Mouse (Mus musculus): ENCODE results near the gene Rapgef3. TPM values are rescaled to one million over a fixed set of nuclear protein-coding genes. Genes with fewer than 3 reads are reported as not detected.

Gene Rapgef3
- 10 to 100 TPM; 37.3 to 43.3 TPM for total RNA-seq (2021)
- long read RNA-seq, full-length matches to known transcripts = 6 of 16 reads
- long read RNA-seq, partial matches to known transcripts = 0 of 16 reads
- long read RNA-seq, other reads (novel, unspliced or antisense) = 10 of 16 reads

GRCm38 (mm10) chr15:97767280-97768186 lies at the start of gene Rapgef3:
TSS of gene Rapgef3 (minus strand) at chr15:97767972.
- DNase-seq (ENCODE audit: low spot score in 2 of 2) = peak; percentile 82 to 88

- DNase-seq (ENCODE audit: low spot score in 2 of 2) = no peak
Measured at GRCm38 (mm10) chr15:97816199-97816994, 48.6 kb upstream of the Rapgef3 start.

GRCm38 (mm10) chr15:97815254-97815653 lies 47.5 kb upstream of the Rapgef3 start:
- DNase-seq (ENCODE audit: low spot score in 2 of 2) = no peak

GRCm38 (mm10) chr15:97814703-97815102 lies 46.9 kb upstream of the Rapgef3 start:
- no peak for DNase-seq (ENCODE audit: low spot score in 2 of 2)

GRCm38 (mm10) chr15:97813452-97814204 lies 45.9 kb upstream of the Rapgef3 start:
- no peak for DNase-seq (ENCODE audit: low spot score in 2 of 2)

- DNase-seq (ENCODE audit: low spot score in 2 of 2) = no peak
Measured at GRCm38 (mm10) chr15:97812875-97813274, 45.1 kb upstream of the Rapgef3 start.

GRCm38 (mm10) chr15:97812126-97812525 lies 44.4 kb upstream of the Rapgef3 start:
- DNase-seq (ENCODE audit: low spot score in 2 of 2) = peak; percentile 75 to 82

- no peak for DNase-seq (ENCODE audit: low spot score in 2 of 2)
Measured at GRCm38 (mm10) chr15:97811307-97811706, 43.5 kb upstream of the Rapgef3 start.

- no peak for DNase-seq (ENCODE audit: low spot score in 2 of 2)
Measured at GRCm38 (mm10) chr15:97810399-97810798, 42.6 kb upstream of the Rapgef3 start.

GRCm38 (mm10) chr15:97809942-97810341 lies 42.2 kb upstream of the Rapgef3 start:
- no peak for DNase-seq (ENCODE audit: low spot score in 2 of 2)

- no peak for DNase-seq (ENCODE audit: low spot score in 2 of 2)
Measured at GRCm38 (mm10) chr15:97809206-97809605, 41.4 kb upstream of the Rapgef3 start.

GRCm38 (mm10) chr15:97808532-97808931 lies 40.8 kb upstream of the Rapgef3 start:
- no peak for DNase-seq (ENCODE audit: low spot score in 2 of 2)

- DNase-seq (ENCODE audit: low spot score in 2 of 2) = no peak
Measured at GRCm38 (mm10) chr15:97807867-97808266, 40.1 kb upstream of the Rapgef3 start.

- DNase-seq (ENCODE audit: low spot score in 2 of 2) = peak in 1 of 2 experiments; percentile 33
Measured at GRCm38 (mm10) chr15:97802575-97802974, 34.8 kb upstream of the Rapgef3 start.

- no peak for DNase-seq (ENCODE audit: low spot score in 2 of 2)
Measured at GRCm38 (mm10) chr15:97801811-97802210, 34.0 kb upstream of the Rapgef3 start.

GRCm38 (mm10) chr15:97800853-97801252 lies 33.1 kb upstream of the Rapgef3 start:
- no peak for DNase-seq (ENCODE audit: low spot score in 2 of 2)

- no peak for DNase-seq (ENCODE audit: low spot score in 2 of 2)
Measured at GRCm38 (mm10) chr15:97799446-97799845, 31.7 kb upstream of the Rapgef3 start.

GRCm38 (mm10) chr15:97798134-97798533 lies 30.4 kb upstream of the Rapgef3 start:
- DNase-seq (ENCODE audit: low spot score in 2 of 2) = no peak

GRCm38 (mm10) chr15:97796674-97797310 lies 29.0 kb upstream of the Rapgef3 start:
- no peak for DNase-seq (ENCODE audit: low spot score in 2 of 2)

- no peak for DNase-seq (ENCODE audit: low spot score in 2 of 2)
Measured at GRCm38 (mm10) chr15:97795559-97796235, 27.9 kb upstream of the Rapgef3 start.

Measured in layer of hippocampus, postnatal 10 days (tissue).